Mouse (Mus musculus) cerebellum, postnatal 14 days (tissue): ENCODE data around the gene Mecom.
A peak's percentile ranks its signal among the peaks of the same experiment; 100 is the strongest.
"Not testable (repeated sequence)": the region's sequence is repeated elsewhere in the genome, so short reads cannot be mapped to it uniquely, and the experiment has no call there.

ENCODE experiments used
- DNase-seq, 2 experiments: peaks; one replicate each; pipeline ENCODE4 v3.0.0; 2021; ENCODE audit warnings: mixed read lengths in 2 of 2

The Mecom gene

DNA sequence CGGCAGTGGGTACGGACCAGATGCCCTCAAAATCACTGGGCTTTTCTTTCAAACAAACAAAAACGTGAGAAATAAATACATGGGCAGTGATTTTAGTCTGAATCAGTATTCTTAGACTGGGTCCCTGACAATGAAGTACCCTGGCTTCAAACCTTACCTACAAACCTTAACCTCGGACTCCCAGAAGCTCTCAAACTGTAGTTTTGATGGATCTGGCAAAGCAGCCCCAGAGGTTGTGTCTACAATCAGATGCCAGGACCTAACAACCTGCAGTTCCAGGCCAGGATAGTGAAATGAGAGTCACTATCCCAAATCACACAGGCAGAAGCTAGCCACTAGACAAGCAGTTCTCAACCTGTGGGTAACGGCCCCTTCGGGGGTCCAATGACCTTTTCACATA is 111.2 kb downstream of the Mecom start:
- no peak for DNase-seq

DNA sequence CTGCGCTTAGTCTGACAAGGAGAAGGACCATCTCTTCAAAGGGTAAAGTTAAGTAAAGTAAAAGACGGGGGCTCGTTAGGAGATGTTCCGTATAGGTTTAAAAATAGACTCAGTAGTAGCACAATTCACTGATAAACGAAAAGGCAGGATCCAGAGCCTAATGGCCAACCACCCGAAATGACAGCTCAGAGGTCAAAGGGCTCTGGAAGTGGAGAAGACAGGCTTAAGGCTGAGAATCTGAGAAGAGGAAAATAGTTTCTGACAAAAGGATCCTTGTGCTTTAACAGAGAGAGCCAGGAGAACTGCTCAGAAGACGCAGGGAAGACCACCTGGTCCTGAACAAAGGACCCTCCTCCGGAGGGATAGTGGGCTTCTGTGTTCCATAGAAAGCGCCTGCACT is 111.7 kb downstream of the Mecom start:
- DNase-seq = no peak

- no peak for DNase-seq
Measured at GRCm38 (mm10) chr3:30428877-30429276, 118.9 kb downstream of the Mecom start.

DNA sequence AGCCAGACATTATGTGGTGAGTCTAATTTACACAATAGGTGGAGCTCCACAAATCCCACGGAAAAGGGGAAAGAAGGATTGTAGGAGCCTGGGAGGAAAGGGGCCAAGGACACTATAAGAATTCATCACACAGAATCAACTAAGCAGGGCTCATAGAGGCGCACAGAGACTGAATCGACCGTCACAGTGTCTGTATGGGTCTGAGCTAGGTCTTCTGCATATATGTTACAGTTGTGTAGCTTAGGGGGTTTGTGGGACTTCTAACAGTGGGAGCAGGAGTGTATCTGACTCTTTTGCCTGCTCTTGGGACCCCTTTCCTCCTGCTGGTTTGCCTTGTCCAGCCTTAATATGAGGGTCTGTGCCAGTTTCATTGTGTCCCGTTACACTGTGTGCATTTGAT is 123.8 kb downstream of the Mecom start:
- DNase-seq = no peak

GRCm38 (mm10) chr3:30421948-30422347 is 125.9 kb downstream of the Mecom start:
- DNase-seq = not testable (repeated sequence)

DNA sequence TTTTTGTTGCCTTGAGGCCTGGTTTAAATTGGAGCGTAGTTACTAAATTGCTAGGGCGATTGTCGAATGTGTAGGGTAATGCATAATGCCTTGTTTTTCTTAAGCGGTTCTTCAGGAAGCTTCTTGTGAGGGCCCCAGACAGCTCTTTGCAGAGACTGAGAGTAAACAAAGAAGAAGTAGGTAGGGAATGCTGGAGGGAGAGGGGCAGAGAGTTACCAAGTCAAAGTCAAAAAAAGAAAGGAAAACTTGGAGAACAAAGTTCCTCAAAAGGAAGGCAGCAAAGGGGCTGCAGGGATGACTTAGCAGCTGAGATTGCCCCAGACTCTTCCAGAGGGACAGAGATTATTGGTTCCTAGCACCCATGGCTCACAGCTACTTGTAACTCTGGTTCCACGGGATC is 126.9 kb downstream of the Mecom start:
- DNase-seq = no peak

DNA sequence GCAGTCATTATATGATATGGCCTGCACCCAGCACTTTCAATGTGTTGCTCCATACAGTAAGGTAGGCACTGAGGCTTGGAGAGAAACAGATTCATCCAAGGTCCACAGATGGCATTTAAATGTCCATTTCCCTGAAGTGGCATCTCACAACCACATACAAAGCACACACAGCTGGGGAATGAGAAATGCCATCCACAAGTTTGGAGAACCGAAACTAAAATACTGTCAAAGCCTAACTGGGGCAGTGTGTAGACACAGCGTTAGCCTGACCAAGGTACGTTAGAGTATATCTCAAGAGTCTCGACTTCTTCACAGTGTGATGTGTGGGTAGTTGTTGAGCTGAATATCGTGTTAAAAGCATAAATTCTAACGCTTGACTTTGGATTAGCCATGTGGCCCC is 133.6 kb downstream of the Mecom start:
- DNase-seq = no peak

- DNase-seq = no peak
Measured at GRCm38 (mm10) chr3:30410778-30411177, 137.0 kb downstream of the Mecom start.

DNA sequence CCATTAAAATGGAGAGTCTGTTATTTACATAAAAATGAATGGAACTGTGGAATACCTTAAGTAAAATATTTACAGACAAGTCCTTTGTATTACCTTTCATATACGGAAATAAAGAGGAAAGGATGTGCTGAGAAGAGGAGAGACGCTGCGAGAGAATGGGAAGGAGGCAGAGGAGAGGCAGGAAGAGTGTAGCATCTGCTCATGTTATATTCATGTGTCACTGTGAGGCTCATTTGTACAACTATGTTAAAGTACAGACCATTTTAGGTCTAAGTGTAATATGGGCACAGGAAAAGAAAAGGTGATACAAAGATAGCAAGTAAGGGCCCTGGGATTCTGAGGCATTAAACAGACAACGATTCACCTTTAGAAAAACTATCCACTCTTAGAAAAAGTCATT is 143.0 kb downstream of the Mecom start:
- no peak for DNase-seq

- DNase-seq = no peak
Measured at GRCm38 (mm10) chr3:30398911-30399310, 148.9 kb downstream of the Mecom start.

- peak; percentile 55 to 57 for DNase-seq
Measured at GRCm38 (mm10) chr3:30394911-30395310, 152.9 kb downstream of the Mecom start.

DNA sequence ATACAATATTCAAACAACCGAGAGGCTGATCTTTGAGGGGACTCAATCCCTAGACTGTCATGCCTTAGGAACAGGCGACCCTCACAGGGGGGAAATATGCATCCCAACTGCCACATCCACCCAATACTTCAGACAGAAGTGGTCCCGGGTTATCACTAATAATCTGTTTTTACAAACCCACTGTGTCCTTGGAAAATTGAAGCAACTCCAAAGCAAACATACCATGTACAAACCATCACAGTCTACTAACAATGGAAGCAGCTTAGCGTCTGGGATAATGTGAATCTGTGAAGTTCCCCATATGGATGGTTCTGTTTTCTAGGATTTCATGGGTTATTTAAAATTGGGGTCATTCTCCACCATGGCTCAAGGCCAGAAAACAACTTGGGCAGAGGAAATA is 155.1 kb downstream of the Mecom start:
- no peak for DNase-seq

GRCm38 (mm10) chr3:30392218-30392617 is 155.6 kb downstream of the Mecom start:
- no peak for DNase-seq

- no peak for DNase-seq
Measured at GRCm38 (mm10) chr3:30390346-30390745, 157.5 kb downstream of the Mecom start.

DNA sequence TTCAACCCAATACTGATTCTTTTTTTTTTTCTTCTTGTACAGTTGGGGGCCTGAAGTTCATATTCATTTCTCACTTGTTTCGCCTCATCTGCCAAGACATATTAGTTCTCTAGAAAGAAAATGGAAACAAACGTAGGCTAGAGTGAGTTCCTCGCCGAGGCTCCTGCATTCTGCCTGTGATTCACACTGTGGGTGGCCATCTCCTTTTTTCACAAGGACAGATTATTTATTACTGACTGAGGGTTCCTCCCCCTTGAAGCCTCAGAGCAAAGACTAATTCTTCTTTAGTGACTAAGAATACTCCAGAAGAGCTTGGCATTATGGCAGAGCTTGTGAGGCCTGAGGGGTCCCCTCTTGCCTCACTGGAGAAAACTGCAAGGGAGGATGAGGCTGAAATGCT is 167.5 kb downstream of the Mecom start:
- DNase-seq = no peak

GRCm38 (mm10) chr3:30379301-30379700 is 168.5 kb downstream of the Mecom start:
- no peak for DNase-seq

DNA sequence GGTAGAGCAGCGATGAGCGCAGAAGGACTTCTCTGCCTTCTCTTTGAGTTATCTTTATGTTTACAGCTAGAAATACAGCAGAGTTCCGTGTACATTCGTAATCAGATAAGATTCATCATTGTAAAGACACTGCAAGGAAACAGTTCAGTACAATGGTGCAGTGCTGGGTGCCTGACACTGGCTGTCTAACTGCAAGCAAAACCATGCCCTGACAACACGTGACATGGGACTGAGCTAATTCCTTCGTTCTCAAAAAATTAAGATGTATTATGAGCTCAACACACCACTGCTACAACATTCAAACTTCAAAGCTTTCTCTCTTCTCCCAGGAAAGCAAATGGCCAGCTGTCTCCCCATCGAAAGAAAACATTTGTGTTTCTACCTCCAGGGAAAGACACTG is 176.3 kb downstream of the Mecom start:
- no peak for DNase-seq

DNA sequence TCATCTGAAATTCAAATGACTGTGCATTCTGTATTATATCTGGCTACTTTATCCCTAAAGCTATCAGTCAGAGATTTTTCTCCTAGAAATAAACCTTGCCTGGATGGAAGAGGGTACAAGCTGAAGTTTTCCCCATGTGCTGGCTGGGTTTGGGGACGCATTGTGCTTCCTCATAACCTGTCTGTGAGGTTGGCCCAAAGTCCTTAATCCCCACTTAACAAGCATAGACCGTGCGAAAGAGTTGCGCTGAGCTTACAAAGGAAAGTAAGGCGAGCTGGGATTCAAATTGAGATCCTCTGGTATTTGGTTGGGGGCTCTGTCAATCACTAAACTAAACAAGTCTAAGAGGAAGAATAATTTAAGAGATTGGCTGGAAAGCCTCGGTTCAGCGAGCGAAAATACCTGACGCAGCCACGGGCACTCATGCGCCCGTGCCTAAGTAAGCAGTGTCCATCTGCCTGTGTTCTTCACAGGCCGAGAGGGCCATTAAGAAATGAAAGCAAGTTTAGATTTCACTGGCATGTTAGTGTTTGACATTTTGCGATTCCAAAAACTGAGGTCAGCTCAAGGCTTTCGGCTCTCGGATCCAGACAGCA is 176.8 kb downstream of the Mecom start:
- no peak for DNase-seq

DNA sequence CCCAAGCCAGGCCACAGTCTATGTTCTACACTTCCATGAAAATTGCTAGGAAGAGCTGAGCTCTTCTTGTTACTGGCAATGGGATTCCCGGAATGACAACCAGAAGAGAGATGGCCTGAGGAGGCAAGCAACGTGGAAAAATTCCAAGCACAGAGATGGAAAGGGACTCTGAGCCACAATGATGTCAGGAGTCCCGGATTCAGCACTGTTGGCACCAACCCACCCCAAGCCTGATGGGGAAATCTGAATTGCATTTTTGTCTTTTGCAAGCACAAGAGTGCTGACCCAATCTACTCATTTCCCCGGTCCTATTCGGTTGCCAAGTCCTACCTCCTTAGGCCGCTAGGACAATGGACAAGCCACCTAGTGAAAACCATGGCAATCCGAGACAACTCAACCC is 181.2 kb downstream of the Mecom start:
- DNase-seq = no peak

GRCm38 (mm10) chr3:30361190-30361589 is 186.6 kb downstream of the Mecom start:
- DNase-seq = no peak

GRCm38 (mm10) chr3:30353878-30354727 is 193.7 kb downstream of the Mecom start:
- DNase-seq = no peak

DNA sequence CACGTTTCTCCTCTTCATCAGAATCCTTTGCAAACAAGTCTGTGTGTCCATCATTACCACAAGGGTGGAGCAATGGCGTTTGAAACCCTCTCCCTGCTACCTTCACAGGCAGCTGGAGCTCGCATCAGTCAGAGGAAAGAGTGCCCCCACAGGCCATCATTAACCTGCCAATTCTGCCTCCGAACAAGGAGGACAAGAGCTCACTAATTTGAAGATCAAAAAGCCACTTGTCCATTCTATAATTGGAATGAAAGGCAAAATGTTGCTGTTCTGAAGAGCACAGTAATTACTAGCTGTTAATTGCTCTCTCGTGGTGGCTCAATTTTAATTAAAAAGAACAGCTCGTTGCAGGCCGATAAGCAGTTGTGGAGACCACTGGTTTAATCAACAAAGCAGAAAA is 198.5 kb downstream of the Mecom start:
- peak; percentile 5 to 17 for DNase-seq

DNA sequence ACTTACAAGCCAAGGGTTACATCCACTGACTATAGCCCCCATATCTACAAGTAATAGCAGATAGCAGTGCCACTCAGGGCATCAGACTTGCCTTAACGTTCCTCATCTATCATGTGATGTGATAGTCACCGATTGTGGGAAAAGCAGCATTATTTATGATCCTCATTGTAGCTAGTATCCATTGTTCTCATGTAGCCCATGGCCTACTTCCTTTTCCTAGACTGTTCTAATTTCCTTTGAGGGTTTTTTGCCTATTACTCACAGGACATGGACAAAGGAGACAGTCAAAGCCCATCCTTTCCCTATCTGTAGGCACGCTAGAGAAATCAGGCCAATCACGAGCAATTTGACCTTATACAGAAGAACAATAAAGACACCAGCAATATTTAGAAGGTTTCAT is 203.7 kb downstream of the Mecom start:
- DNase-seq = no peak

DNA sequence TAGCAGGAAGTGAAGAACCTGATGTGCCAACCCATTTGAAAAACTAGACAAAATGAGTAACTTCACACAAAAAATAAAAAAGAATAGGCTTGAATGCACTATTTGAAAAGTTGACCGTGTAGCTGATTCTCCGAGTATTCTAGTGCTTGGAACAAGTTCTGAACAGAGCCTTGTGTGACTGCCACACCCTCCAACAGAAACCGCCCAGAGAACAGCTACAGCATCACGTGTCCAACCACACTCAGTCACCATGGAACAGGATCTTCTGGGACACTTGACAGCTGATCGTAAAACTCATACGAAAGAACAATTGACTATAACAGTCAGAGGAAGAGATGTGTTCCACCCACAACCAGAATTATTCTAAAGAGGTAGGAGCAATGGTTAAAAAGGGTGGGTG is 215.5 kb downstream of the Mecom start:
- DNase-seq = no peak

DNA sequence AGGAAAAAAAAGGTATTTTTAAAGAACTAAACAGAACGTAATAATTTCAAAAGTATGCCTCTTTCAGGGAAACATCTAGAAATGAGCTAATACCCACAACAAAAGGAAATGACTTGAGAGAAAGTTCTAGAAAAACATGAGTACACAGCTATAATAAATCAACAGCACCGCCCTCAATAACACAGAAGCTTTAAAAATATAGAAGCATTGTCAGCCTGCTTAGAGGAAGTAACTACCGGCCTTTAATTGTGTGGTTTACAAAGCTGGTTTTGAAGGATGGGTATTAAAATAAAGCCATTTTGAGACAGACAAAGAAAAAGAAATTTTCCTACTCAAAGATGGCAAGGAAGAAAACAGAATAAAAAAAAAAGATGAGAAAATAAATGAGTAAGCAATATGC is 217.3 kb downstream of the Mecom start:
- no peak for DNase-seq
